Mouse (Mus musculus) brain, adult 2 months (tissue): ENCODE measurements around the gene Cnpy4.
A peak's percentile ranks its signal among the peaks of the same experiment; 100 is the strongest.
"Not testable (repeated sequence)": the region's sequence is repeated elsewhere in the genome, so short reads cannot be mapped to it uniquely, and the experiment has no call there.

Source experiments
- DNase-seq: peaks from one replicate; pipeline ENCODE4 v3.0.0; 2011; ENCODE audit warnings: low read depth, low spot score

Cnpy4 gene

GRCm38 (mm10) chr5:138202086-138202485 lies 14.8 kb downstream of the Cnpy4 start:
- peak; percentile 45 for DNase-seq

DNA sequence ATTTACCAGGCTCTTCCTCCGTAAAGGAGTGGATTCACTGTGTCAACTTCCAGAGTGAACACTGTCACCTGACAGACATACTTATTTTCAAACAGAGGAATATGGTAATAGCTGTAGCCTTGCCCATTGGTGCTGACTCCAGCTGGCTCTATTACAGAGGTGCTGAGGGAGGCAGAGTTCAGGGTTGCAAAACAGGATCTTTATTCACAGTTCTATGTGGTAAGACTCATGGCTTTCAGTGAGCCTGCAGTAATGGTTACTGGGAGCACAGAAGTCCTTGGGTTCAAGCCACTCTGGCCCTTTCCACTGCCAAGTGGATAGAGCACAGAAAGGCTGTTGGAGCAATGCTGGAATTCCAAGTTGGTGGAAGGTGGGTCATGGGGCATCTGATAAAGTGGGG lies 20.0 kb downstream of the Cnpy4 start:
- no peak for DNase-seq

DNA sequence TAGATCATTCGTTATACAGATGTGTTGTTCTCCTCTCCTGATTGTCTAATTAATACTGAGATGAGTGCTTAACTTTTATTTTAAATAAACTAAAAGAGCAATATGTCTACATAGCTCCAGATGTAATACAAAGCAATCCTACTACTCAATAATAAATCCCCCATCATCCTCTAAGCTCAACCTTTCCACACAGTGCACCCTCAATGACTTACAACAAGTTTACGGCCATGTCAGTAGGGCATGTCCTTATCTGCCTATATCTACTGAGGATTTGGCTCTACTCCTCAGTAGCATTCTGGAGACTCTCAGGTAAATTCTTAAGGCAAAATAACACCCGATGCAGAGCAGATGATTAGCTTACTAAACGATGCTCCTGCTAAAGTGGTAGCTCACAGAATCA lies 20.6 kb downstream of the Cnpy4 start:
- DNase-seq: no peak

DNA sequence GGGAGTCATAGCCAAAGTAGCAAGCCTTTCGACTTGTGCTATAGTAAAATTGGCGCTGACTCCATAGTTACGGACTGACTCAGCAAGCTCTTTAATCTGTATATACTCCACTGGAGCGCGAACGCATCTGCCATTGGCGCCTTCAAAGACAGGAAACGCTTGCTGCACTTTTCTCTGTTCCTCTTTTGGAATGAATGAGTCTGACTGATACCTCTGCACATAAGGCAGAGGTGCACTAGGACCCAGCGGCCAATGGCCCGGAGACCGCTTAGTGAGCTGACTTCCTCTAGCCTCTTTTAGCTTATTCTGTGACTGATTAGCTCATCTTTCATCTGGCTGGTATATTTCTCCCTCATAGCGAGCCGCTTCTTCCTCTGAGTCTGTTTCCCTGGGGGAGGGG lies 29.3 kb downstream of the Cnpy4 start:
- not testable (repeated sequence) for DNase-seq

- no peak for DNase-seq
These were observed 32.6 kb downstream of the Cnpy4 start for GRCm38 (mm10) chr5:138219864-138220263.

- peak; percentile 81 for DNase-seq
These were observed 34.8 kb downstream of the Cnpy4 start for GRCm38 (mm10) chr5:138222111-138222510.

- peak; percentile 10 for DNase-seq
These were observed 36.0 kb downstream of the Cnpy4 start for GRCm38 (mm10) chr5:138223287-138223686.

DNA sequence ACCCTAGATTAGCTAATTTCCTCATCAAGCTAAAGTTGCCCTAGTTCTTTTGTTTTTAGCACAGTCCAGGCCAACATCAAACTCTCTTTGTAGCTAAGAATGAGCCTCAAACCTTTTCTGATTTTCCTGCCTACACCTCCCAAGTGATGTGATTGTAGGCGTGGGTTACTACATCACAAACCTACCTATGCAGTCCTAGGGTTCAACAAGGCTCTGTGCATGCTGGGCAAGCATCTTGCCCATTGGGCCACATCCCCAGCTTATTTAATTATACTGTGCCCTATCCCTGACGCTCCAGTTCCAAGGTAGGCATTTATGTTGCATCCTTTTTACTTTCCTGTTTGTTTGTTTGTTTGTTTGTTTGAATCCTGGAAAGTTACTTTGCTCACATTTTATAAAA lies 38.4 kb downstream of the Cnpy4 start, which contains the start of gene Nxpe5:
Gene Nxpe5, plus strand, starts transcription at position 199 of the 400 bp plus-strand sequence.
- DNase-seq: no peak

DNA sequence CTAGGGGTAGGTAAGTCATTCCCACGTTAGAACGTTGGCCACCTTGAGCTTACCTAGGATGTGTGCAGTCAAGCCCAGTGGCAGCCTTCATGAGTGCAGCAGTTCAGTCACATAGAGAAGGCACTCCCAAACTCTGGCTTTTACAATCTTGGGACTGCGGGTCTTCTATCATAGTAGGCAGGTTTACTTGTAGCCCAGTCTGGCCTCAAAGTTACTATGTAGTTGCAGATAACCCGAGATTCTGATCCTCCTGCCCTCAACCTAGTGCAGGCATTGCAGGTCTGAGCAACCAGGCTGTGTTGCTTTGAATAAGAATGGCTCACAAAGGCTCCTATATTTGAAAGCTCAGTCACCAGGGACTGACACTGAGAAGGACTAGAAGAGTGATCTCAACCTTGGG lies 39.2 kb downstream of the Cnpy4 start:
- no peak for DNase-seq

- DNase-seq: no peak
These were observed 40.1 kb downstream of the Cnpy4 start for GRCm38 (mm10) chr5:138227367-138227766.

DNA sequence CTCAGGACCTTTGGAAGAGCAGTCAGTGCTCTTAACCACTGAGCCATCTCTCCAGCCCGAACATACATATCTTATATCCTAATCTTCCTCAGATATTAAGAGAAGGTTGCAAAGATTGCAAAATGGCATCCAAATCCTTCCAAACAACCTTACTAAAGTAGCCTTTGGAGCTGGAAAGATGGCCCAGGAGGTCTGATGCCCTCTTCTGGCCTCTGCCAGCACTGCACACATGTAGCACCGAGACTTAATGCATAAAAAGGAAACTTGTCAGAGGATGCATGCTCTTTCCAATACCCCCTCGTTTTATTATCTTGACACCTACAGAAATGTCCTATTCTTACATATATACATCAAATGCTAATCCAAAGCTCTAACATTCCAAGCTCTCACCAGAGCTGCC lies 40.7 kb downstream of the Cnpy4 start:
- DNase-seq: peak; percentile 16

DNA sequence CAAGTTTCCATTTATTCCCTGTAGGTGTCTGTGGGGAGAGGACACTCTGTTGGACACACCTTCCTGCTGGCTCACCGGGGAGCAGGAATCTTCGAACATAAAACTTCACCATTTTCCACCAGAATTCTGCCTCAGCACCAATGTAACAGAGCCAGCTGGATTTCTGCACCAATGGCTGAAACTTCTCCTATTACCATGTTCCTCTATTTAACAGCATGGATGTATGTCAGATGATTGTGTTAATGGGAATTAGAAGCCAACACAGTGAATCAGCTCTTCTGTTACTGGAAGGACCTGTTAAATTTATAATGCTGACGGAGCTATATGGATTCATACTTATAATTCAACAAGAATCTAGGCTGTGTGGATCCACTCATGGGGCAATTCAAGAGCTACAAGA lies 42.2 kb downstream of the Cnpy4 start:
- no peak for DNase-seq

- no peak for DNase-seq
These were observed 46.5 kb downstream of the Cnpy4 start for GRCm38 (mm10) chr5:138233778-138234177.

DNA sequence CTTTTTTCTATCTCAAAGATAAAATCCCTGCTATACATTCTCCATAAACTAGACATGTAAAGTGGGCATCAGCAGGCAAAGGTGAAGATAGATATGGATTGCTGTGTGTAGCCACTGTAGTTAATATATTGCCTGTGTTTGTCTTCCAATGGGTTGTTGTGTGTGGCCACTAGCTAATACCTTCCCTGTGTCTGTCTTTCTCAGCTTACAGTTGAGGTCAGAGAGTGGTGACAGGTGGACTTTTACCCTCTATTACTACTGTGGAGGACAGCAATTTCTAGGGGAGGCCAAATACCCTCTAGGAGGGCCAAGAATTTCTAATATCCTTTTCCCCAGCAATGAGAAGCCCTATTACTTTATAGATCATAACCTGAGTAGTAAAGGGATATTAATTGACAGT lies 46.9 kb downstream of the Cnpy4 start:
- no peak for DNase-seq

GRCm38 (mm10) chr5:138241511-138241910 lies 54.2 kb downstream of the Cnpy4 start:
- DNase-seq: no peak
